Mouse (Mus musculus) MEL (cell line): ENCODE measurements around the gene Btn2a2.
"Not testable (repeated sequence)": the region's sequence is repeated elsewhere in the genome, so short reads cannot be mapped to it uniquely, and the experiment has no call there.

Source experiments
- CTCF ChIP-seq, 3 experiments: IDR thresholded peaks in 2 of 3; conservative IDR thresholded peaks in 1 of 3; 2 replicates each; pipeline ENCODE4 v1.5.1; 2011 to 2012; ENCODE audit warnings: low read length in 3 of 3, low read depth in 2 of 3, mild to moderate bottlenecking in 2 of 3, improper control_type of control experiment in 1 of 3, inconsistent platforms in 1 of 3, mixed read lengths in 1 of 3, moderate library complexity in 1 of 3; ENCODE audit not compliant: control insufficient read depth in 1 of 3, insufficient read depth in 1 of 3, poor library complexity in 1 of 3, severe bottlenecking in 1 of 3
- E2F4 ChIP-seq: IDR thresholded peaks from 2 replicates; pipeline ENCODE4 v1.6.1; 2011; ENCODE audit warnings: low read depth, low read length, improper control_type of control experiment, borderline replicate concordance
- ELF1 ChIP-seq: IDR thresholded peaks from 2 replicates; pipeline ENCODE4 v1.6.1; 2014; ENCODE audit warnings: low read depth, mild to moderate bottlenecking, inconsistent platforms, low read length, improper control_type of control experiment, moderate library complexity
- EP300 ChIP-seq, 2 experiments: IDR thresholded peaks; 2 replicates each; pipeline ENCODE4 v1.6.1; 2011; ENCODE audit warnings: improper control_type of control experiment in 2 of 2, low read length in 2 of 2, low read depth in 1 of 2, mild to moderate bottlenecking in 1 of 2
- GATA1 ChIP-seq: IDR thresholded peaks from 2 replicates; pipeline ENCODE4 v1.6.1; 2011; ENCODE audit warnings: low read depth, low read length, improper control_type of control experiment
- POLR2A ChIP-seq, 2 experiments: IDR thresholded peaks; 2 replicates each; pipeline ENCODE4 v1.6.1; 2011 to 2012; ENCODE audit warnings: low read length in 2 of 2, mild to moderate bottlenecking in 2 of 2, control low read depth in 1 of 2, improper control_type of control experiment in 1 of 2, low read depth in 1 of 2, moderate library complexity in 1 of 2; ENCODE audit not compliant: control insufficient read depth in 1 of 2, insufficient read depth in 1 of 2, poor library complexity in 1 of 2
- POLR2AphosphoS2 ChIP-seq: IDR thresholded peaks from 2 replicates; pipeline ENCODE4 v1.6.1; 2011; ENCODE audit warnings: low read length, improper control_type of control experiment
- UBTF ChIP-seq: IDR thresholded peaks from 2 replicates; pipeline ENCODE4 v1.6.1; 2012; ENCODE audit warnings: low read depth, mild to moderate bottlenecking, inconsistent platforms, low read length, improper control_type of control experiment, moderate library complexity, borderline replicate concordance; ENCODE audit not compliant: insufficient read depth
- USF2 ChIP-seq, 2 experiments: IDR thresholded peaks; 2 replicates each; pipeline ENCODE4 v1.6.1; 2011 to 2012; ENCODE audit warnings: improper control_type of control experiment in 2 of 2, low read length in 2 of 2, borderline replicate concordance in 1 of 2, inconsistent platforms in 1 of 2, low read depth in 1 of 2, mild to moderate bottlenecking in 1 of 2; ENCODE audit not compliant: insufficient read depth in 1 of 2
- ZNF384 ChIP-seq: IDR thresholded peaks from 2 replicates; pipeline ENCODE4 v1.6.1; 2012; ENCODE audit warnings: low read depth, mild to moderate bottlenecking, inconsistent platforms, low read length, improper control_type of control experiment

DNA sequence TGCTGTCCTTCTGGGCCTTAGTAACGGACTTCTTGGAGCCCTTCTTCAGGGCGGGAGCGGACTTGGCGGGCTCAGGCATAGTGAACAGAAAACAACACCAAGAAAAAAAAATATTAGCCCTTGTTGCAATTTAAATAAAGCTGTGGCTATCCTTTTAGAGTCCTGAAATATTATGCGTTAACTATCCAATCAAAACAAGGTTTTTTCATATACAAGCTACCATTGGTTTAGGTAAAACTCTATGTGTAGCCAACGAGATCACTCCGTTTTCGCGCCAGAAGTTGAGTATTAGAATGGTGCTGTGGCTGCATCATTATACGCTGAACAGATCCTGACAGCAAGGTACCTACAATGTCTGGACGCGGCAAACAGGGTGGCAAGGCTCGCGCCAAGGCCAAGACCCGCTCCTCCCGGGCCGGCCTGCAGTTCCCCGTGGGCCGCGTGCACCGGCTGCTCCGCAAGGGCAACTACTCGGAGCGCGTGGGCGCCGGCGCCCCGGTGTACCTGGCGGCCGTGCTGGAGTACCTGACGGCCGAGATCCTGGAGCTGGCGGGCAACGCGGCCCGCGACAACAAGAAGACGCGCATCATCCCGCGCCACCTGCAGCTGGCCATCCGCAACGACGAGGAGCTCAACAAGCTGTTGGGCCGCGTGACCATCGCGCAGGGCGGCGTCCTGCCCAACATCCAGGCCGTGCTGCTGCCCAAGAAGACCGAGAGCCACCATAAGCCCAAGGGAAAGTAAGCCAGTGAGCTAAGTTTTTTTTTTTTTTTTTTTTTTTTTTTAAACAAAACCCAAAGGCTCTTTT is 45.1 kb upstream of the Btn2a2 start, which contains the start of gene Hist1h2af:
- TF ChIP-seq EP300 (IDR thresholded peaks at IDR 0.05; ENCODE audit: low read depth in 1 of 2, low read length in 2 of 2); GATA1; CTCF (IDR thresholded peaks at IDR 0.05 in 2 of 3, conservative IDR thresholded peaks at IDR 0.05 in 1 of 3; ENCODE audit: control insufficient read depth in 1 of 3, insufficient read depth in 1 of 3, low read depth in 2 of 3, low read length in 3 of 3, poor library complexity in 1 of 3, severe bottlenecking in 1 of 3); ZNF384; POLR2AphosphoS2; USF2 (IDR thresholded peaks at IDR 0.05; ENCODE audit: borderline replicate concordance in 1 of 2, insufficient read depth in 1 of 2, low read depth in 1 of 2, low read length in 2 of 2); UBTF; ELF1; E2F4: not testable (repeated sequence)
- peak; percentile 66 to 74; a peak in 3 of 4 replicates for TF ChIP-seq POLR2A (IDR thresholded peaks at IDR 0.05; ENCODE audit: control insufficient read depth in 1 of 2, insufficient read depth in 1 of 2, low read depth in 1 of 2, low read length in 2 of 2, poor library complexity in 1 of 2)
